Mouse (Mus musculus) heart, embryonic 15.5 days (tissue): ENCODE results near the gene Slc26a3. TPM values are rescaled to one million over a fixed set of nuclear protein-coding genes. Genes with fewer than 3 reads are reported as not detected.

ENCODE experiments used
- ATAC-seq: fragments of 200-750 bp; cut with Nextera tagmentation; replicated peaks from 2 replicates; pipeline ENCODE4 v1.8.0; 2017; ENCODE audit warnings: low read depth, moderate TSS enrichment; ENCODE audit not compliant: insufficient number of reproducible peaks, insufficient read depth, low FRiP score
- H3K27ac ChIP-seq: fragments of 300-500 bp; sonication (generic); 2 replicates; pipeline ENCODE4 v1.5.1; 2015; ENCODE audit warnings: mild to moderate bottlenecking, inconsistent platforms
- H3K27me3 ChIP-seq: fragments of 300-500 bp; sonication (generic); 2 replicates; pipeline ENCODE4 v1.6.1; 2015; ENCODE audit warnings: inconsistent platforms
- H3K36me3 ChIP-seq: fragments of 300-500 bp; sonication (generic); 2 replicates; pipeline ENCODE4 v1.6.1; 2015; ENCODE audit warnings: mild to moderate bottlenecking, inconsistent platforms
- H3K4me1 ChIP-seq: fragments of 300-500 bp; sonication (generic); replicated peaks from 2 replicates; pipeline ENCODE4 v1.6.1; 2015; ENCODE audit warnings: inconsistent platforms
- H3K4me2 ChIP-seq: fragments of 300-500 bp; sonication (generic); 2 replicates; pipeline ENCODE4 v1.6.1; 2015; ENCODE audit warnings: inconsistent platforms, mild to moderate bottlenecking, moderate library complexity
- H3K4me3 ChIP-seq: fragments of 300-500 bp; sonication (generic); 2 replicates; pipeline ENCODE4 v1.5.1; 2015; ENCODE audit warnings: mild to moderate bottlenecking, inconsistent platforms
- H3K9ac ChIP-seq: fragments of 300-500 bp; sonication (generic); 2 replicates; pipeline ENCODE4 v1.6.1; 2015; ENCODE audit warnings: mild to moderate bottlenecking, inconsistent platforms
- H3K9me3 ChIP-seq: fragments of 300-500 bp; sonication (generic); replicated peaks from 2 replicates; pipeline ENCODE4 v1.6.1; 2016; ENCODE audit warnings: inconsistent platforms
- WGBS: fragments of 180-500 bp; shearing (Covaris S2); methylation state at CpG from one replicate; pipeline ENCODE4 v1.1.7; 2015; ENCODE audit warnings: mixed read lengths; 5-methylcytosine and 5-hydroxymethylcytosine counted together
- polyA plus RNA-seq: library from polyadenylated mRNA; unstranded; fragments of >200 nt; fragmentation: Nextera tagmentation; extraction: Ambion mirVana; gene quantifications from 2 replicates; pipeline ENCODE4 v1.2.1, GENCODE M21; 2015

Slc26a3 gene
- polyA plus RNA-seq, 1 experiment from 2014 or later: 0.09 TPM

DNA sequence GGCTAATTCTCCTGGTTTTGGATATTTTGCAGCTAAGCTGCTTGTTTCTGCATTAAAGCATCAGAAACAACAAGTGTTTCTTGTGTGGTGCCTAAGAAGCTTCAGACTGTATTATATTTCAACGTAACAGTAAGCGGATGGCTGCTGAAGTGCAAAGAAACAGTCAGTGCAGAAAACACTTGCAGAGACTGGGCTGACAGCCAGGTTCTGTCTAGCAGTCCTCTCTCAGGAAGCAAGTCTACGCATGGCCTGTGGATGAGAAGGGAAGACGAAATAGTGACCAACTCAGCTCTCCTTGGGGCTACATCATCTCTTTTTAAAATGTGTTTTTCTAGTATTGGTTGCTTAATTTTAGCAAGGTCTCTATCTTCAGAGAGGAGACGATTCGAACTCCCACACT, 129.4 kb downstream of the Slc26a3 start:
- no peak overlapping the region for H3K4me3 ChIP-seq
- peak; percentile 55; the same call in 1 of the 2 replicates for ATAC-seq
- H3K27me3 ChIP-seq: no peaks in the 10 kb centered on the region
- 0 out of 2 replicates have a peak overlapping the region, but pooled peaks have one; percentile 6 for H3K4me2 ChIP-seq
- 31% methylated on average over 6 of the region's 6 CpGs for WGBS
- H3K4me1 ChIP-seq: peaks cover 18% of the 10 kb centered on the region
- no peak overlapping the region for H3K27ac ChIP-seq
- H3K9me3 ChIP-seq: no peaks in the 10 kb centered on the region
- H3K9ac ChIP-seq: peak overlapping the region; percentile 16; the same call in 1 of the 2 replicates
- H3K36me3 ChIP-seq: no peaks in the 10 kb centered on the region

DNA sequence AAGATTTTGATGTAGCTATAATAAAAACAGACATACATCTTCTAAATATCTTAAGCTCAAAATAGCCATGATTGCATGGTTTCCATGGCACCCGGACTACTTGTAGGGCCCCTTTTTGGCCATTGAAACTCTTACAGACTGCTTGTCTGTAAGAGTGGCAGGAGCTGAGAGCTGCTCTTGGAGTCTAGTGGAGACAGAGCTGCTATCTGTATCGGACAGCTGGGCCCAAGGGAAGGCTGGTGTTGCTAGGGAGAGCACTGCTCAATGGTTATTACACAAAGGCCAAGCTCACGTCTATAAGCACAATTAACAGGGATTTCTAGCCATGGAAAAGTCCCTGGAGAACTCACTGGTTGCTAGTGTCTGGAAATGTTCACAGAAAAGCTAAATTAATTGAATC, 130.7 kb downstream of the Slc26a3 start:
- Histone ChIP-seq H3K27ac (no peak overlapping the region), H3K9me3 (no peaks in the 10 kb centered on the region), H3K4me1 (peaks cover 20% of the 10 kb centered on the region), H3K27me3 (no peaks in the 10 kb centered on the region), H3K36me3 (no peaks in the 10 kb centered on the region), H3K4me2 (no peak overlapping the region), H3K4me3 (no peak overlapping the region), H3K9ac (no peak overlapping the region)
- ATAC-seq: no peak
- 46% methylated on average over 3 of the region's 3 CpGs for WGBS

Other genes starting within 250 kb of the Slc26a3 start
- not detected in 2 replicates for gene Gm6993, start 150.1 kb upstream of the Slc26a3 start, polyA plus RNA-seq
- gene Lamb1, start 125.6 kb upstream of the Slc26a3 start, polyA plus RNA-seq: 90.9 and 99.5 TPM in 2 replicates
- 185 and 235 TPM in 2 replicates for gene Dld, start 39.4 kb upstream of the Slc26a3 start, polyA plus RNA-seq
- 7.0 and 10.0 TPM in 2 replicates for gene Cbll1, start 108.7 kb downstream of the Slc26a3 start, polyA plus RNA-seq
- gene Slc26a4, start 169.1 kb downstream of the Slc26a3 start, polyA plus RNA-seq: 0.25 and 0.46 TPM in 2 replicates
- gene Bcap29, start 243.8 kb downstream of the Slc26a3 start, polyA plus RNA-seq: 38.6 and 42.4 TPM in 2 replicates